Mouse (Mus musculus) liver, embryonic 14.5 days (tissue): ENCODE results near the gene Prr14l.

Experiments
- CTCF ChIP-seq: IDR thresholded peaks from 2 replicates; pipeline ENCODE4 v1.5.1; 2016; ENCODE audit warnings: antibody characterized with exemption, low read depth, control low read depth
- EP300 ChIP-seq: IDR thresholded peaks from 2 replicates; pipeline ENCODE4 v1.6.1; 2016; ENCODE audit warnings: antibody characterized with exemption, low read depth

DNA sequence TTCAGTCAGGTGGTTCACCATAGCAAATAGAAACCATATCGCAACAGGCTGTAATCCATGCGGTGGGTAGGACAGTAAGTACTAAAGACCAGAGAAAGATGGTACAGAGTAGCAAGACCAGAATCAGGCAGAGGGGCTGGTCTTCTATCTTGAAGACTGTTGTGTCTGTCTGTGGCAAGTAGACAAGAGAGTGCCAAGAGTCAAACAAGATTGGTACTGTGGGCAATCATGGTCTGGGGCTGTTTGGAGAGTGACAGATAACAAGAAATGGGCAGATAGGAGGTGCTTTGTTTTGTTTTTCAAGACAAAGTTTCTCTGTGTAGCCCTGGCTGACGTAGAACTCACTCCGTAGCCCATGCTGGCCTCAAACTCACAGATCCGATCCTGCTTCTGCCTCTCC is 72.5 kb downstream of the Prr14l start:
- TF ChIP-seq CTCF (no peak), EP300 (peak; percentile 3; the same call in 1 of the 2 replicates)
